Mouse (Mus musculus) C2C12 (cell line): ENCODE measurements around the gene Tarbp1.

Source experiments
- CEBPB ChIP-seq: IDR thresholded peaks from one replicate; pipeline ENCODE4 v1.6.1; 2011; ENCODE audit warnings: low read depth, mild to moderate bottlenecking, control low read depth, moderate library complexity
- CTCF ChIP-seq: IDR thresholded peaks from one replicate; pipeline ENCODE4 v1.5.1; 2011; ENCODE audit not compliant: control insufficient read depth, insufficient read depth, insufficient read length
- FOSL1 ChIP-seq: IDR thresholded peaks from one replicate; pipeline ENCODE4 v1.8.0; 2011; ENCODE audit warnings: mild to moderate bottlenecking, low read length; ENCODE audit not compliant: poor library complexity, insufficient read depth, severe bottlenecking
- MAX ChIP-seq: IDR thresholded peaks from one replicate; pipeline ENCODE4 v1.6.1; 2011; ENCODE audit warnings: mild to moderate bottlenecking, control low read depth
- MYOD1 ChIP-seq: IDR thresholded peaks from one replicate; pipeline ENCODE4 v1.6.1; 2011; ENCODE audit warnings: low read depth; ENCODE audit not compliant: control insufficient read depth, insufficient read length
- MYOG ChIP-seq: IDR thresholded peaks from one replicate; pipeline ENCODE4 v1.6.1; 2011; ENCODE audit not compliant: control insufficient read depth, insufficient read length; ENCODE audit errors: extremely low read depth
- USF1 ChIP-seq: IDR thresholded peaks from one replicate; pipeline ENCODE4 v1.6.1; 2011; ENCODE audit warnings: low read depth, mild to moderate bottlenecking, control low read depth, moderate library complexity

DNA sequence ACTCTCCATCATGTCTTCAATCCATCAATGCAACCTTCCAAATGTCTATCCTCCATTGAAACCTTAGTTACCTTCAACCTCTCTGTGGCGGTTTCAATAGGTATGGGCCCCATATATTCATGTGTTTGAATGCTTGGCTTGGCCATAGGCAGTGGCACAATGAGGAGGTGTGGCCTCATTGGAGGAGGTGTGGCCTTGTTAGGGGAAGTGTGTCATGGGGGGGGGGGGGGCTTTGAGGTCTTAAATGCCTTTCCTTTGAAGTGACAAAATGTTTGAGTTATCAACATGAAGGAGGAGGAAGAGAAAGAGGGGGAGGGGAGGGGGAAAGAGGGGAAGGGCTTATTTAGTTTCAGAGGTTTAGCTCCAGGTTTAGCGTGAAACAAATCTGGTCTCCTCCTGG is 5.5 kb upstream of the Tarbp1 start:
- TF ChIP-seq CTCF: no peak
- no peak for TF ChIP-seq MYOD1
- TF ChIP-seq USF1: no peak
- TF ChIP-seq MYOG: no peak
- no peak for TF ChIP-seq CEBPB
- TF ChIP-seq MAX: no peak
- TF ChIP-seq FOSL1: no peak
